Mouse (Mus musculus): ENCODE data around the gene Sparc. TPM values are rescaled to one million over a fixed set of nuclear protein-coding genes. Genes with fewer than 3 reads are reported as not detected.

The Sparc gene
- total RNA-seq, 2 experiments from 2014 or later, result 1,338 to 1,403 TPM

DNA sequence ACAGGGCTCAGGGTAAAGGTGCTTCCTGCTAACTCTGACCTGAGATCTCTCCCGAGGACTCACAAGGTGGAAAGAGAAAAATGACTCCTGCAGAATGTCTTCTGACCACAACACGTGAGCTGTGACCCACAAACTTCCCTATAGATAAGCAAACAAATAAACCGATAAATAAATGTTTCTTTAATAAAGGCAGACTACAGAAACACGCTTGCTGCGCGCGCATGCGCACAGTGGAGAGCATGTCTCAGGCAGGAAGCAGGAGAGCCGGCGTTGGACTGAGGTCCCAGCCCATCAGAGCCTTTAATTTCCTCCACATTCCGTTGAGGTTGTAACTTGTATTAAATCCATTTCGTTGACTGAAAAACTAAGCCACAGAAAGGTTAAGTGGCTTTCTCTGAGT, 49.6 kb downstream of the Sparc start:
- intact Hi-C loops (cut with DNase I), result no loop called here
- no peak for DNase-seq

DNA sequence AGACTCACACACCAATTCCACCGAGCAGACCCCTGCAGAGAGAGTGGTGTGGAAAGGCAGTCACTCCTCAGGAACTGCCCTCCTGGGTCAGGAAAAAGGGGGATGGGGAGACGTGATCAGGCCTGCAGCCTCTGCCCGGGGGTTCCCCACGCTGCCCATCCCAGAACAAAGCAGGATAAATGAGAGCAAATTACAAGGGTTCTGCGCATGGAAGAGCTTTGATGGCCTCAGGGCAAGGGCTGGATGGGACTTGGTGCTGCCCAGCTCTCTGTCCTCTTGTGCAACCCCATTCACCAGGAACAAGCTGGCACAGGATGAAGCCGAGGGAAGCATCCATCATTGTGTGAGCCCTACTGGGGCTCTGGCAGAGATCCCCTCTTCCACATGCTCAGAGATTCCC, 51.0 kb downstream of the Sparc start:
- intact Hi-C loops (cut with DNase I), result no loop called here
- DNase-seq, result no peak

DNA sequence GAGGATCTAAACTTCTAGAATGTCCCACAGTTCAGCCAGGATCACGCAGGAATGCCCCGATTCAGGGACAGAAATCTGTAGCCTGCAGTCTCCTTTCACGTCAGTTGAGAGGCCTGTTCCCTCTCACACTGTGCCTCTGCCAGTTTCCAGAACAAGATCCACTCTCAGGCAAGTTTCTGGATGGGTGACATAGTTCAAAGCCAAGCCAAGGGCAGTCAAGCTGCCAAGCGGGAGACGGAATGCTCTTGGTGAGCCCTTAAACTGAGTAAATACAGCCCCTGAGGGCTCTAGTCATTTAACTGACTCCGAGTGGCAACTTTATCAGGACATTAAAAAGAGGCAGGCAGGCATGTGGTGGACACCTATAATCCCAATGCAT, 53.9 kb downstream of the Sparc start:
- intact Hi-C loops (cut with DNase I), result no loop called here
- peak in 1 of 2 experiments; percentile 54 for DNase-seq

DNA sequence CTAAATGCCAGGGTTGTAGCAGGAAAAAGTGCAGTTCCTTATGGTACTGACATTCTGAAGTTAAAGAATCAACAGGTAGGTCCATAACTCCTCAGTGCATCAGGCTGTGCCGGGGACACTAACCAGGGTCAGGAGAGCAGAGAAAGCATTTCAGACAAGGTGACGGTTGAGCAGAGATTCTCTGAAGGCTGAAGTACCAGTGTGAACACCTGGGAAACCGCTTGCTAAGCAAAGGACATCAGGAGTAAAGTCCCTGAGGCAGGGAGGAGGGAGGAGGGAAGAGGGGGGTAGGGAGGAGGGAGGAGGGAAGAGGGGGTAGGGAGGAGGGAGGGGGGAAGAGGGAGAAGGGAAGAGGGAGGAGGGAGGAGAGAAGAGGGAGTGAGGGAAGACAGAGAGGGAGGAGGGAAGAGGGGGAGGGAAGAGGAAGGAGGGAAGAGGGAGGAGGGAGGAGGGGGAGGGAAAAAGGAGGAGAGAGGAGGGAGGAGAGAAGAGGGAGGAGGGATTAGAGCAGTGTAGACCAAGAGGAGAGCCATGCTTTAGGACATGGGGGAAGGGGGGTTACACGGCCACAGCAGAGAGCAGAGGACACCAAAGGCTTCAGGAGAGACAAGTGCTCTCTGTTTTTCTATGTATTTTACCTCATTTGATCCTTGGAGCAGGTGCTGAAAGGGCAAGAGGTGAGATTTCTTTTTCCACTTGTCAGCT, 54.4 kb downstream of the Sparc start:
- DNase-seq, result no peak
- intact Hi-C loops (cut with DNase I), result no loop called here

DNA sequence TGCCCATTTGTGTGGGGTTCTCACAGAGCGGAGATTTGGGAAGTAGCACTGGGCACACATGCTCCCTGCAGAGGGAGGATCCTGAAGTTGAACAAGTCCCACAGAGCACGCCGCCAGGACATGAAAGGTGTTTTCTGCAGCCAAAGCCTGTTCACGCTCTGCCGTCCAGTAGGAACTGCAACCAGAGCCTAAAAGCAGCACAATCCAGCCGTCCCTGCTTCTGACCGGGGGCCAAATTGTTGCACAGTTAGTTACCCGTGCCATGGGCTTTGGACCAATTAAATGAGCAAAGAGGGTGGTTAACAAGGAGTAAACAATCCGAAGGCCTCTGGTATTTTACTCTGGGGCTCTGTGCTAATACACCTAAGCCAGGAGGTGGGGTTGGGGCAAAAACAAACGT, 55.2 kb downstream of the Sparc start:
- DNase-seq, result no peak
- intact Hi-C loops (cut with DNase I), result no loop called here

DNA sequence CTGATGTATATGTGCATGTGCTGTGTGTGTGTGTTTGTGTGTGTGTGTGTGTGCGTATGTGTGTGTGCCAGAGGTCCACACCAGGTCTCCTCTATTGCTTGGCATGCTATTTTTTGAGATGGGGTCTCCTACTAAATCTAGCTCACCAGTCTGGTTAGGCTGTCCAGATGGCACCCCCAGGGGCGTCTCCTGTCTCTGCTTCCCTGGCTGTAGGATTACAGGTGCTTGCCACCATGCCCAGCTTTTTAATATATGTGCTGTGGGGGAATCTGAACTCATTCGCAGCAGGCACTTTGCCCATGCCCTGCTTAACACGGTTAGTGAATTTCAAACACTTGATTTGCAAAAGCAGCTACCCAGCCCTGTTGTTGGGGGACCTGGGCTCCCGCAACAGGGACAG, 57.1 kb downstream of the Sparc start:
- intact Hi-C loops (cut with DNase I), result no loop called here
- DNase-seq, result no peak

DNA sequence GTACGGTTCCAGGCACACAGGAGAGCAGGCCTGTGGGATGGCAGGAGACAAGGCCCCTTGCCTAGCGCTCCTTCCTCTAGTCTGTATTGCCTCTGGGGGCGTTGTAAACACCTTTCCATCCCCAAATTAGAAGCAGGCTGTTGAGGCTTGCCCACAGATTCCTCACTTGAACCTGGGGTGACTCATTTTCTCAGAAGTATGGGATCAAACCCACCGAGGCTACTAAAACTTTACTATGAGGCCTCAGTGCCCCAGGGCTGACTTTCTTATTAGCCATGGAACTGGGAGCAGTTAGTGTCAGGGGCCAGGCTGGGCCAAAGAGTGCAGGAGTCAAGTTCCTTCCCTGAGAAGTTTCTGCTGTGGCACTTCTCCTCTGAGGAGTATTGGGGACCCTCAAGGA, 57.7 kb downstream of the Sparc start:
- intact Hi-C loops (cut with DNase I), result no loop called here

DNA sequence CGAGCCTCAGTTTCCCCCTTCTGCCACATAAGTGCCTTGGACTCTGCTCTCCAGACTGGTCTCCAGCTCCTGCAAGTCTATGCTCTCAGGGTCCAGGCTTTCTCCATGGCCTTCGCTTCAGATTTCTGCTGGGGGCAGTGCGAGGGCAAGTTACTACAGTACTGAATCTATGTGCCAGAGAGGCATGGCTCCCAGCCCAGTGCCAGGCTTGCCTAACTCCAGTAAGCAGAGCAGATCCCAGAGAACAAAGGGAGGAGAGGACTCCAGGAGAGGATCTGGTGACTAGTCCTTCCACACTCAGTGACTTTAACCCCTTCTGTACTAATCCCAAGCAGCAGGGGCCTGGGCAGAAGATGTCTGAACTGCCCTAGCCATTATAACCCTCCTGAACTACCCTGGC, 58.3 kb downstream of the Sparc start:
- DNase-seq, result peak in 1 of 2 experiments; percentile 35
- intact Hi-C loops (cut with DNase I), result no loop called here

More for the DNA sequence above, 57.7 kb downstream of the Sparc start:
- DNase-seq, result no peak

DNA sequence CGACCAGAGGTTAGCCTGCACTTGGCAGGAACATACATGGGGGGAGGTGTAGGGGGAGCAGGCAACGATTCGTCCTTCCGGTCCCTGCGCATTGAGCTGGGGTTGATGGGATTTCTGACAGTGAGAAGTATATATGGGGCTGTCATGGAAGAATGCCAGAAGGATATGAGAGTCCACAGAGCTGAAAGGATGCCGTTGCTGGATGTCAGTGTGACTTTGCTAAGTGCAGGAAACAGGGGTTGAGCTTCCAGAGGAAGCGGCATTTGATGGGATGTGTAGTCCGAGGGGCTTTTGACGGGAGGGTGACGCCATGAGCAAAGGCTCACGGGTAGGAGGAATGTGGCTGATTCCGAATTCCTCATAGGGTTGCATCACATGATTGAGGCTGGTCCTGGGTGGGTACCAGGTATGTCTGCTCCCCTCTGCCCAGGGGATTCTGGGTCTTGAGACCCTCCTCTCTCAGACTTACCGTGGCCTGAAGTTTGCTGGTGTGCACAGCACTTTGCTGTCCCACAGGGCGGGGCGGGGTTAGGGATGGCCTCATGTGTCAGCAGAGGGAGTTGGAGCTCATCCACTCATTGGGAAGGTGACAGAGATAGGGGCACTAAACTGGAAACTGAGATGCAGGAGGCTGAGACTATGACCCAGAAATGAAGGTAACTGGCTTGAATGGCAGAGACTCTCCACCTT, 64.7 kb downstream of the Sparc start:
- intact Hi-C loops (cut with DNase I), result no loop called here
- DNase-seq, result no peak

DNA sequence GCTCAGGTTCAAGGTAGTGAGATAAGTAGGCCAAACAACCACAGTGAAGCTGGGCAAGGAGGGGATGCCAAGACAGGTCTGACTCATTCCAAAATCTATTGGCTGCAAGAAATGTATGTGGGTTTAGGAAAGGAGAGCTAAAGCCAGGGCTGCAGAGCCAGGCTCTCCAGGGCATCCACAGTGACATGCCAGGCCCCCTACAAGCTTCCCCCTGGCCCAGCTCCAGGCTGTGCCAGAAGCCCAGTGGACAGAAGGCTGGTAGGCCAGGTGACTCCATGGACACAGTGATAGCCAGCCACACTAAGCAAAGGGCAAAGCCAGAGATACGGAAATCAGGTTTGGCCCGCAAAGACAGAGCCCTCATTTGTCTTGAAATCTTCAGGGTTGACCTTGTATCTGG, 66.1 kb downstream of the Sparc start:
- intact Hi-C loops (cut with DNase I), result no loop called here
- DNase-seq, result no peak

Other genes starting within 250 kb of the Sparc start
- gene Slc36a2, start 238.1 kb downstream of the Sparc start, total RNA-seq (2021), result 10 to 100 TPM in 1 of 2 experiments, 1 to 10 TPM in 1; 8.9 to 15.2 TPM
- gene Slc36a1, start 218.8 kb downstream of the Sparc start, total RNA-seq (2021), result 10 to 100 TPM; 12.1 to 13.7 TPM
- gene Fat2, start 86.6 kb downstream of the Sparc start, total RNA-seq (2021), result under 1 TPM; 0.07 to 0.10 TPM
- gene Atox1, start 38.1 kb upstream of the Sparc start, total RNA-seq (2021), result 100 to 1,000 TPM; 138 to 146 TPM
- 10 to 100 TPM; 40.3 to 44.7 TPM for gene G3bp1, start 46.5 kb upstream of the Sparc start, total RNA-seq (2021)
- gene Glra1, start 185.0 kb upstream of the Sparc start, total RNA-seq (2021), result not detected